Mouse (Mus musculus) kidney, postnatal 0 days (tissue): ENCODE results near the gene Cd200r4. TPM values are rescaled to one million over a fixed set of nuclear protein-coding genes. Genes with fewer than 3 reads are reported as not detected.
"Not testable (repeated sequence)": the region's sequence is repeated elsewhere in the genome, so short reads cannot be mapped to it uniquely, and the experiment has no call there.

Experiments used
- ATAC-seq: fragments of 200-750 bp; cut with Nextera tagmentation; replicated peaks from 2 replicates; pipeline ENCODE4 v1.8.0; 2017; ENCODE audit warnings: low read depth, moderate number of reproducible peaks, moderate TSS enrichment, moderate library complexity; ENCODE audit not compliant: low FRiP score
- DNase-seq: peaks from one replicate; pipeline ENCODE4 v3.0.0-alpha.2; 2016; ENCODE audit warnings: low spot score
- H3K27ac ChIP-seq: fragments of 300-500 bp; sonication (generic); 2 replicates; pipeline ENCODE4 v1.5.1; 2014; ENCODE audit warnings: mild to moderate bottlenecking
- H3K27me3 ChIP-seq: fragments of 300-500 bp; sonication (generic); 2 replicates; pipeline ENCODE4 v1.6.1; 2014; ENCODE audit warnings: low read length, mixed read lengths; ENCODE audit not compliant: insufficient read depth
- H3K36me3 ChIP-seq: fragments of 300-500 bp; sonication (generic); 2 replicates; pipeline ENCODE4 v1.6.1; 2014; ENCODE audit warnings: low read length, mixed read lengths; ENCODE audit not compliant: insufficient read depth
- H3K4me1 ChIP-seq: fragments of 300-500 bp; sonication (generic); replicated peaks from 2 replicates; pipeline ENCODE4 v1.6.1; 2014; ENCODE audit warnings: antibody characterized with exemption, low read length, mixed read lengths; ENCODE audit not compliant: insufficient read depth
- H3K4me2 ChIP-seq: fragments of 300-500 bp; sonication (generic); 2 replicates; pipeline ENCODE4 v1.6.1; 2014; ENCODE audit warnings: mild to moderate bottlenecking, low read length, moderate library complexity, mixed read lengths
- H3K4me3 ChIP-seq: fragments of 300-500 bp; sonication (generic); replicated peaks from 2 replicates; pipeline ENCODE4 v1.5.1; 2014; ENCODE audit warnings: low read depth, low read length
- H3K9ac ChIP-seq: fragments of 300-500 bp; sonication (generic); 2 replicates; pipeline ENCODE4 v1.6.1; 2014; ENCODE audit warnings: low read depth, low read length
- H3K9me3 ChIP-seq: fragments of 300-500 bp; sonication (generic); replicated peaks from 2 replicates; pipeline ENCODE4 v1.6.1; 2016; ENCODE audit warnings: low read length, inconsistent platforms, mixed read lengths
- CTCF ChIP-seq: IDR thresholded peaks from 2 replicates; pipeline ENCODE4 v1.5.1; 2016; ENCODE audit warnings: antibody characterized with exemption, low read depth, mild to moderate bottlenecking, moderate library complexity
- WGBS: fragments of 180-500 bp; shearing (Covaris S2); extraction: QIAGEN DNeasy Blood & Tissue Kit; methylation state at CpG from one replicate; pipeline ENCODE4 v1.1.7; 2014; 5-methylcytosine and 5-hydroxymethylcytosine counted together
- polyA plus RNA-seq: library from polyadenylated mRNA; unstranded; fragments of >200 nt; fragmentation: Nextera tagmentation; extraction: Ambion mirVana; gene quantifications from 2 replicates; pipeline ENCODE4 v1.2.1, GENCODE M21; 2015

Cd200r4 gene
- polyA plus RNA-seq, 1 experiment from 2014 or later: 0.07 TPM

DNA sequence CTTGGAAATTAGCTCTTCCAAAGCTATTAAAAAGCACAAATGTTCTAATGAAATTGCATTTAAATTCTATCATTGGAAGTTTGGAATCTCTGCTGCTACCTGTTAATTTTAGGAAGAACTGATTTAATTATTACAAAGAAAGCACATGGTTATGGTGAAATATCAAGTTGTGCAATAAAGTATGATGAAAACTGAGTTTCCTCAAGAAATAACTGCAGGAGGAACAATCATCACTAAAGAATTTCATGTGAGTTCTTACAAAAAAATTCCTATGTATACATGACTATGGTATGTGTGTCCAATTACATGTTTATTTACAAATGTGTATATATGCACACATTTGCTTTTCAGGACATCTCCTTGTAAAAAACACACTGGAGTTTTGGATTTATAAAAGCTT, 17.1 kb upstream of the Cd200r4 start:
- Histone ChIP-seq H3K27me3 (no peaks in the 10 kb centered on the region), H3K9me3 (no peaks in the 10 kb centered on the region), H3K4me3 (no peak overlapping the region), H3K4me1 (no peaks in the 10 kb centered on the region), H3K9ac (no peak overlapping the region), H3K27ac (no peak overlapping the region), H3K36me3 (no peaks in the 10 kb centered on the region), H3K4me2 (no peak overlapping the region)
- DNase-seq (no peak), ATAC-seq (no peak)
- no peak for TF ChIP-seq CTCF

DNA sequence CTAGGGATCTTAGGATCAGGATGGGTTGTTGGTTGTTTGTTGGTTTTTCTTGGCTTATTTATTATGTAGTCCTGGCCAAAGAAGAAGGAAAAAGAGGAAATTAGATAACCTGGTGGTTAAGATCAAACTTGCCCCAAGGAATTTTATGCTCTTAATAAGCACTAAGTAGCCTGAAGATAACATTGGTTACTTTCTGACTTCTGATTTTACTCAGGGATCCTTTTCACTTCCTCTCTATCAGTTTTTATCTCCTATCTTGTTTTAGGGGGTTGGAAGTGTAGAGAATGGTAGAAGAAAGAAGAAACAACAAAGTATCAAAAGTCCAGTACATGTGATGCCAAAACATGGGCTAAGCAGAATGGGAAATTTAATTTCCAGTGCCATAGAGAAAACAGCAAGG, 5.6 kb upstream of the Cd200r4 start:
- no peaks in the 10 kb centered on the region for H3K4me1 ChIP-seq
- H3K9ac ChIP-seq: no peak overlapping the region
- ATAC-seq: no peak
- no peak for DNase-seq
- no peak overlapping the region for H3K4me3 ChIP-seq
- H3K27me3 ChIP-seq: no peaks in the 10 kb centered on the region
- no peak for TF ChIP-seq CTCF
- H3K9me3 ChIP-seq: no peaks in the 10 kb centered on the region
- no peaks in the 10 kb centered on the region for H3K36me3 ChIP-seq
- no peak overlapping the region for H3K27ac ChIP-seq
- H3K4me2 ChIP-seq: no peak overlapping the region

- not testable (repeated sequence) for H3K27me3 ChIP-seq, H3K4me2 ChIP-seq, DNase-seq, H3K27ac ChIP-seq, H3K9ac ChIP-seq, H3K9me3 ChIP-seq, H3K36me3 ChIP-seq, H3K4me1 ChIP-seq, H3K4me3 ChIP-seq, ATAC-seq
- WGBS: 95% methylated on average over 4 of the region's 4 CpGs
These were observed 1.3 kb upstream of the Cd200r4 start for GRCm38 (mm10) chr16:44810223-44810622.

DNA sequence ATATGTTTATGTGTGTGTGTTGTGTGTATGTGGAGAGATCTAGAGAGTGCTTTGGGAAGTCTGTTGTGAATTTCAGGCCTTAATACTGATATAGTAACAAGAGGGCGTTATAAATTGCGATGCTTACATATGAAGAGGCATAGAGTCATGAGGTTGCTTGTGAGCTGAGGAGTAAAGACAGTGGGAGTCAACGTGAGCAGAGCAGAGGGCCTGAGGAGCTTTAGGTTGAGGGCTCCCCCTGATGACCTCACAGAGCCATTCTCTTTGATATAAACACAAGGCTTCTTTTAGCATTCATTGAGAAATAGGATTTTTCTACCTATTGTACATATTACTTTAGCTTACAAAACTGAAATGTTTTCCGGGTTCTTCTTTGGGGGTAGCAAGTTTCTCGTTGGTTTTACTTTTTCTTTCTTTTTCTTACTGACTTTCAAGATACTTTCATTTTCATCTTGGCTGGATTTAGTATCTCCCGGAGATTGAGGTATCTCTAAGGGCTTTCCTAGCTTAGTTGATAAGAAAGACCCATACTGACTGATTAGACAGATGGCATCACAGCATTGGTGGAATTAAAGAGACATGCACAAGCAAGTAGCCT, 1.0 kb downstream of the Cd200r4 start:
- no peak overlapping the region for H3K4me2 ChIP-seq
- H3K4me3 ChIP-seq: no peak overlapping the region
- no peaks in the 10 kb centered on the region for H3K27me3 ChIP-seq
- H3K4me1 ChIP-seq: no peaks in the 10 kb centered on the region
- H3K36me3 ChIP-seq: no peaks in the 10 kb centered on the region
- DNase-seq (no peak), ATAC-seq (no peak)
- TF ChIP-seq CTCF: no peak
- no peak overlapping the region for H3K27ac ChIP-seq
- H3K9me3 ChIP-seq: no peaks in the 10 kb centered on the region
- H3K9ac ChIP-seq: no peak overlapping the region
- 86% methylated on average over 6 of the region's 6 CpGs for WGBS

DNA sequence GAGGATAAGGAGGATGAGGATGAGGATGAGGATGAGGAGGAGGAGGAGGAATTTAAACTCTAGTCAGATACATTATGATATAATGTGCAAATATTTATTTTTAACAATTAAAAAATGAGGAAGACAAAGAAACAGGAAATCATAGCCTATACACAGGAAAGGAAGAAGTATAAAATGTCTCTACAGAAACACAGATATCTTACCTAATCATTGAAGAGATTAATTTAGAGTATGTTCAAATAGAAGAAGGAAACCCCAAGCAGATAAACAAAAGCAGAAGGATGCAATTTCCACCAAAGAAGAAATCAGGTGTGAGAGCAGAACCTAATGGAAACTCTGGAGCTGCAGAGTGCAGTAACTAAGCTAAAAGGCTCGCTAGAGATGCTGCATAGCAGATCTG, 6.5 kb downstream of the Cd200r4 start:
- DNase-seq (no peak), ATAC-seq (no peak)
- Histone ChIP-seq H3K4me2 (no peak overlapping the region), H3K27ac (no peak overlapping the region), H3K27me3 (no peaks in the 10 kb centered on the region), H3K9ac (no peak overlapping the region), H3K36me3 (no peaks in the 10 kb centered on the region), H3K4me1 (no peaks in the 10 kb centered on the region), H3K9me3 (no peaks in the 10 kb centered on the region), H3K4me3 (no peak overlapping the region)
- TF ChIP-seq CTCF: no peak
- WGBS: 49% methylated on average over 1 of the region's 1 CpGs

DNA sequence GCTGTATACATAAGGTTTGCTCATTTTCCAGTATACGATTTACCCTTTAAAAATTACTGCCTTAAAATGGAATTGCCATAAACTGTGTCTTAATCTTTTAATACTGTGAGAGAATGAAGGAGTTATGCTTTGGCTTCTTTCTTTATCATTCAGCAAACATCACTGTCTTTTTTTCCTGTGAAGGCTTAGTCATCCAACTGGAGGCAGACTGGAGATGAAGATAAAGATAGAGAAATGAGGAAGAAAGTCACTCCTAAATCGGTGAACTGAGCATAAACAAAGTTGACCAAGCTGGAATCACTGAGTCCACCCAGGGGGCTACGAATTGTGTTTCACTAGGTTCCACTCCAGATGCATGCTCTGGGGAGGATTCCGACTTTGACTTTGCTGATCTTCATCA, 9.0 kb downstream of the Cd200r4 start:
- ATAC-seq: no peak
- WGBS: 79% methylated on average over 4 of the region's 4 CpGs
- no peak for DNase-seq
- H3K9ac ChIP-seq: no peak overlapping the region
- H3K36me3 ChIP-seq: no peaks in the 10 kb centered on the region
- no peak overlapping the region for H3K4me2 ChIP-seq
- H3K4me3 ChIP-seq: no peak overlapping the region
- TF ChIP-seq CTCF: no peak
- H3K27me3 ChIP-seq: no peaks in the 10 kb centered on the region
- no peaks in the 10 kb centered on the region for H3K4me1 ChIP-seq
- no peak overlapping the region for H3K27ac ChIP-seq
- no peaks in the 10 kb centered on the region for H3K9me3 ChIP-seq

- DNase-seq: no peak
- ATAC-seq: no peak
- Histone ChIP-seq H3K36me3 (no peaks in the 10 kb centered on the region), H3K4me1 (no peaks in the 10 kb centered on the region), H3K9ac (no peak overlapping the region), H3K4me2 (no peak overlapping the region), H3K4me3 (no peak overlapping the region), H3K27ac (no peak overlapping the region), H3K9me3 (no peaks in the 10 kb centered on the region), H3K27me3 (no peaks in the 10 kb centered on the region)
- no peak for TF ChIP-seq CTCF
- 48% methylated on average over 3 of the region's 3 CpGs for WGBS
These were observed 20.8 kb downstream of the Cd200r4 start for GRCm38 (mm10) chr16:44832286-44832685.

DNA sequence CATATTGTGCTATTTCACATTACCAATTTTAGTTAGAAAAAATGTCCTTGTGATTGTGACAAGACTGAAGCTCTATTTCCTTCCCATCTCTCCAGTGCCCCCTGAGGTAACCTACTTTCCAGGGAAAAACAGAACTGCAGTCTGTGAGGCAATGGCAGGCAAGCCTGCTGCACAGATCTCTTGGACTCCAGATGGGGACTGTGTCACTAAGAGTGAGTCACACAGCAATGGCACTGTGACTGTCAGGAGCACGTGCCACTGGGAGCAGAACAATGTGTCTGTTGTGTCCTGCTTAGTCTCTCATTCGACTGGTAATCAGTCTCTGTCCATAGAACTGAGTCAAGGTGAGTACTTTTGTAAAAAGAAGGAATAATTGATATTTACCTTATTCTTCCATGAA, 21.7 kb downstream of the Cd200r4 start:
- H3K4me2 ChIP-seq, H3K4me3 ChIP-seq, H3K27me3 ChIP-seq, H3K27ac ChIP-seq, H3K9ac ChIP-seq, DNase-seq, H3K4me1 ChIP-seq, H3K36me3 ChIP-seq, H3K9me3 ChIP-seq, ATAC-seq: not testable (repeated sequence)
- 65% methylated on average over 2 of the region's 2 CpGs for whole genome bisulfite sequencing
